Mouse (Mus musculus) erythroblast, embryonic 14.5 days (primary cell): Measurements from ENCODE around the gene Tecr.

Source experiments
- GATA1 ChIP-seq: IDR thresholded peaks from 2 replicates; pipeline ENCODE4 v1.6.1; 2012; ENCODE audit warnings: low read length, inconsistent platforms, mixed read lengths
- TAL1 ChIP-seq: IDR thresholded peaks from 3 replicates; pipeline ENCODE4 v1.6.1; 2012; ENCODE audit warnings: low read length, inconsistent platforms, mixed read lengths

GRCm38 (mm10) chr8:83573140-83573875 is 34.5 kb downstream of the Tecr start:
- TF ChIP-seq GATA1 (no peak), TAL1 (no peak)
